Mouse (Mus musculus) liver, adult 2 months (tissue): ENCODE measurements around the gene Rtp1. TPM values are rescaled to one million over a fixed set of nuclear protein-coding genes. Genes with fewer than 3 reads are reported as not detected.

Experiments used
- DNase-seq: peaks from one replicate; pipeline ENCODE4 v3.0.0-alpha.2; 2011; ENCODE audit warnings: low read depth, low spot score; ENCODE audit errors: extremely low read depth
- H3K27ac ChIP-seq: fragments of 200-500 bp; replicated peaks from 2 replicates; pipeline ENCODE4 v1.5.1; 2012; ENCODE audit warnings: low read depth, mild to moderate bottlenecking, control low read depth, inconsistent platforms, low read length; ENCODE audit not compliant: insufficient read depth
- H3K27me3 ChIP-seq: fragments of 200-500 bp; 2 replicates; pipeline ENCODE4 v1.6.1; 2012; ENCODE audit warnings: mild to moderate bottlenecking, moderate library complexity, low read length, inconsistent platforms; ENCODE audit not compliant: control insufficient read depth, insufficient read depth
- H3K36me3 ChIP-seq: fragments of 200-500 bp; 2 replicates; pipeline ENCODE4 v1.6.1; 2012; ENCODE audit warnings: low read length, inconsistent platforms; ENCODE audit not compliant: control insufficient read depth, insufficient read depth
- H3K4me1 ChIP-seq: fragments of 200-500 bp; 2 replicates; pipeline ENCODE4 v1.6.1; 2011; ENCODE audit warnings: low read length; ENCODE audit not compliant: control insufficient read depth, insufficient read depth
- H3K4me3 ChIP-seq: fragments of 200-500 bp; 2 replicates; pipeline ENCODE4 v1.5.1; 2011; ENCODE audit warnings: low read depth, mild to moderate bottlenecking, control low read depth, low read length, moderate library complexity; ENCODE audit not compliant: insufficient read depth
- H3K79me2 ChIP-seq: fragments of 200-500 bp; 2 replicates; pipeline ENCODE4 v1.6.1; 2012; ENCODE audit warnings: inconsistent platforms, mild to moderate bottlenecking, low read length, moderate library complexity; ENCODE audit not compliant: control insufficient read depth, insufficient read depth
- H3K9ac ChIP-seq: fragments of 200-500 bp; 2 replicates; pipeline ENCODE4 v1.6.1; 2012; ENCODE audit warnings: low read depth, mild to moderate bottlenecking, control low read depth, inconsistent platforms, low read length
- CTCF ChIP-seq: fragments of 200-500 bp; IDR thresholded peaks from 2 replicates; pipeline ENCODE4 v1.5.1; 2011; ENCODE audit warnings: low read depth, low read length, control low read depth
- POLR2A ChIP-seq: fragments of 200-500 bp; IDR thresholded peaks from 2 replicates; pipeline ENCODE4 v1.6.1; 2011; ENCODE audit warnings: low read length, control low read depth; ENCODE audit not compliant: insufficient read depth; ENCODE audit errors: extremely low read depth
- WGBS: fragments of 180-500 bp; shearing (Covaris S2); methylation state at CpG from one replicate; pipeline ENCODE4 v1.1.7; 2018; 5-methylcytosine and 5-hydroxymethylcytosine counted together
- polyA plus RNA-seq: library from polyadenylated mRNA; depleted of rRNA; stranded (reverse); fragments of >200 nt; gene quantifications from 2 replicates; pipeline ENCODE4 v1.2.3, GENCODE M21; 2012
- total RNA-seq: library from RNA; depleted of rRNA; stranded (reverse); fragments of >200 nt; gene quantifications from 2 replicates; pipeline ENCODE4 v1.2.3, GENCODE M21; 2014

Rtp1 gene
- total and polyA plus RNA-seq, 2 experiments, result not detected

DNA sequence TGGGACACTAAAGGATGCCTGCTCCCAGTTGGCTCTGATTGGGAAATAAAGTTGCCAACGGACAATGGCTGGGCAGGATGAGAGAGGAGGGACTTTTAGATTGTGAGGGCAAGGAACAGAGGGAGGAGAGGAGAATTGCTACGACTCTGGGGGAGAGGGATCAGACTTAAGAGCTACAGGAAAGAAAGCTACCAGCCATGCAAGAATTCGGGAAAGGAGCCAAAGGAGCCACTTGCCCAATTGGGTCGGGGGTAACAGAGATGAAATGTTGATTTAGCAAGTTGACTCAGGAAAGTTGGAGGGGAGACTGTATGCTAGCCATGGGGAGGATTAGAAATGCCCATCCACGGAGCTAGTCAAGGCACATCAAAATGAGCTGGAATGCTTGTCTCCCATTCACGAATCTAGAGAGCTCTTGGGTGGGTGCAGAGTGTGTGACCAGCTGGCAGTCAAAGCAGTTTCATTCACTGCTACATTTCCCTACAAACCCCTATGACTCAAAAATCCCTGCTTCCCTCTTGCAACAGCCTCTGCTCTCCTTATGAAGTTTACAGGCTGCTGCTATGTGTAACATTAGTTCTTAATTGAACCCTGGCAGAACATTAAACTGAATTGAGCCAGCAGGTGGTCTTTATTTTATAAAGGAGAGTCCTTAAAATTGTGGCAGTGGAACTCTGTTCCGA, 30.1 kb downstream of the Rtp1 start:
- DNase-seq, result no peak
- Histone ChIP-seq H3K27me3 (no peaks in the 10 kb centered on the region), H3K79me2 (no peaks in the 10 kb centered on the region), H3K4me1 (peaks cover 11% of the 10 kb centered on the region), H3K36me3 (peaks cover 9% of the 10 kb centered on the region; the same call in 1 of the 2 replicates), H3K27ac (no peak overlapping the region), H3K9ac (no peak overlapping the region), H3K4me3 (no peak overlapping the region)
- no peak for TF ChIP-seq POLR2A
- no peak for TF ChIP-seq CTCF
- WGBS, result 60% methylated on average over 7 of the region's 7 CpGs

DNA sequence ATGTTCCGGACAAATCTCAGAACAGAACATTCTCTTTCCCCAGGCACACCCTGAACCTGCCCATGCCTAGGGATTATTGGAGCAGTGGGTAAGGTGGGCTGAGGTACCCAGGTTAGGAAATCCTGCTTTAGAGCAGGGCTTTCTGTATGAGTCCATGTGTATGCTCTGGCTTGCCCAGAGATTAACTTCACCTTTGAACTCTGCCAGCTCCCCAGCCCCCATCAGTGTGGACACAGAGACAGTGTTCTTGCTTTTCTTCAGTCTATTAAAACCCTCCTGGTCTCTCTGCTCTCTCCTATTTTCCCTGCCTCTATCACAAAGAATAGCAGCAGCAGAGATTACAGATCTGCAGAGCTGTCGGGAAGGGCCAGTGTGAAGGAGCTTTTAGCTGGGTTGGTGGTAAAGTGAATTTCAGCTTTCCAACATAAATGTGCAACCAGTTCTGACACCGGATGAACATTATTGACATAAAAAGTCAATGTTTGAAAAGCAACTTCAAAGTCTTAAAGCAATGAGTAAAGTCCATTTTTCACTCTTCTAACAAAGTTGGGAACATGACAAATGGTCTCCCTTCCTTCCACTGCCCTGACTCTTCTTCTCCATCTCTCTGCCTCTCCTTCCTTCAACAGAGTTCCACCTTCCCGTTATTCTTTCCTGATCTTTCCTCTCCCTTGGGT, 34.9 kb downstream of the Rtp1 start:
- Histone ChIP-seq H3K4me1 (peaks cover 19% of the 10 kb centered on the region), H3K4me3 (no peak overlapping the region), H3K27me3 (no peaks in the 10 kb centered on the region), H3K9ac (peak overlapping the region; percentile 58), H3K36me3 (peaks cover 7% of the 10 kb centered on the region; the same call in 1 of the 2 replicates), H3K79me2 (no peaks in the 10 kb centered on the region), H3K27ac (peak overlapping the region; percentile 93)
- DNase-seq, result peak; percentile 92
- WGBS, result 23% methylated on average over 4 of the region's 4 CpGs
- TF ChIP-seq POLR2A (no peak), CTCF (no peak)

DNA sequence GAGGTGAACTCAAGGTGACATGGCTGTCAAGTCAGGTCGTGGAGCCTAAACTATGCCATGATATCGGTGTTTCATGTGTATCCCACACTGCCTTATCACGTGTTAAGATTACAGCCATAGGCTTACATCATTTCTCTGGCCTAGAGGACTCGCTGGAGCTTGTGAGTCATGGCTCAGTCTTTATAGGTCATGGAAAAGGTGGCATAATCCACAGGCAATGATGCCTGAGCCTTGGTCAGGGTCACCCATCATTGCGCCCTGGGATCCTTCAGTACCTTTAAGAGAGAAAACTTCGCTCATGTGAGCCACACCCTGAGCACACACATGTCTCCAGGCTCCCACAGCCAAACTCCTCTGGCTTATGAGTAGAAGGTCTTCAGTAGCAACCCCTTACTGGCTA, 42.6 kb downstream of the Rtp1 start:
- Histone ChIP-seq H3K4me3 (no peak overlapping the region), H3K36me3 (peaks cover 57% of the 10 kb centered on the region), H3K27ac (no peak overlapping the region), H3K27me3 (no peaks in the 10 kb centered on the region), H3K9ac (no peak overlapping the region), H3K79me2 (no peaks in the 10 kb centered on the region), H3K4me1 (no peaks in the 10 kb centered on the region; the same call in 1 of the 2 replicates)
- TF ChIP-seq POLR2A (no peak), CTCF (no peak)
- DNase-seq, result no peak
- WGBS, result 92% methylated on average over 6 of the region's 6 CpGs

DNA sequence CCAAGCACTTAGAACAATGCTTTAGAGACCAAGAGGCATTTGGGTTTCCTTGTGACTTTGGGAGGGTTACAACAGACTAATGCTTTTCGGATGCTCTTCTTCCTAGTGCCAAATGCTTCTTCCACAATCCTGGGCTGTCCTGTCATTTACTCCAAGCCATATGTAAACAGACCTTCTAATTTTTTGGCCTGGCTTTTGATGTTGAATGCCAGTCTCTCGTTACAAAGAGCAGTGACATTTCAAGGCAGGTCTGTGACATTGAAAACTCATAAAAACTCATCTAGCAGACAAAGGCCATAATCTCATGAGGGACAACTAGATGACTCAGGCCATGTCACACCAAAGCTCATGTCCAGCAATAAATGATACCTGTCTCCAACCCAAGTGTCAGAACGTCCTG, 43.1 kb downstream of the Rtp1 start:
- peak; percentile 66 for DNase-seq
- Histone ChIP-seq H3K27ac (no peak overlapping the region), H3K36me3 (peaks cover 60% of the 10 kb centered on the region), H3K27me3 (no peaks in the 10 kb centered on the region), H3K4me1 (no peaks in the 10 kb centered on the region; the same call in 1 of the 2 replicates), H3K79me2 (no peaks in the 10 kb centered on the region), H3K4me3 (no peak overlapping the region), H3K9ac (no peak overlapping the region)
- 34% methylated on average over 3 of the region's 3 CpGs for WGBS
- no peak for TF ChIP-seq POLR2A

DNA sequence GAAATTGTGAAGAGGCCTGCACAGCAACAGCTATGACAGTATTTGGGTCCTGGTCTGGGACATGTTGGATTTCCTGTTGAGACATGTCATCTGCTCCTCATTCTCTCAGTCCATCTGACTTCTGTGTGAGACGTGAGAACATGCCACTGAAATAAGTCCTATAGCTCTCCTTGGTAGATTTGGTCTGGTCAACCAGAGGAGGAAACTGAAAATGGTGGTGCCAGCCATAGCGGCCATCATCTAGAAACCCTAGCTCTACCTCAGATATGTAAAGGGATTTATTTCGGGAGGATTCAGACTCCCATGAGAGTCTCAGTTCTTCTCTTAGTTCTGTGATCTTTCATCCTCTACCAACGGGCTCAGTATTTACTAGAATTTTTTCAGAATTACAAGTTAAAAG, 46.7 kb downstream of the Rtp1 start:
- Histone ChIP-seq H3K9ac (no peak overlapping the region), H3K27ac (no peak overlapping the region), H3K27me3 (no peaks in the 10 kb centered on the region), H3K4me3 (no peak overlapping the region), H3K4me1 (no peaks in the 10 kb centered on the region), H3K79me2 (no peaks in the 10 kb centered on the region), H3K36me3 (peaks cover 77% of the 10 kb centered on the region)
- DNase-seq, result no peak
- TF ChIP-seq POLR2A, result no peak
- no peak for TF ChIP-seq CTCF
- WGBS, result 98% methylated on average over 4 of the region's 4 CpGs

DNA sequence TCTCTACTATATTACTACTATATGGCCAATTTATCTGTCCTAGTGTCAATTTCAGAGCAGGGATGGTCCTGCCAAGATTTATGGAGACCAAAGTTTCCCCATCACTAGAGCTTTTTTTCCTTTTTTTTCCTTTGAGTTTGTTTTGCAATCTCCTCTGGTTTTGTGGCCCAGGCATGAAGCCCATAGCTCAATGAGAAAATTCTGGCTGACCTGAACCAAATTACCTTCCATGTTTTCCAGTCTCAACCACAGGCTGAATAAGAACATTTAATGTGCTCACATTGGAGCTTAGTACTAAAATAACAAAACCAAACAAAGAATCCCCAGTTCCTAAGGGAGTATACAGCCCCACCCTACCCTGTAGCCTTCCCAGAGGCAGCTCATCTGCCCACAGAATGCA, 47.7 kb downstream of the Rtp1 start:
- TF ChIP-seq POLR2A (no peak), CTCF (no peak)
- H3K4me3 ChIP-seq, result no peak overlapping the region
- no peaks in the 10 kb centered on the region for H3K79me2 ChIP-seq
- peaks cover 69% of the 10 kb centered on the region for H3K36me3 ChIP-seq
- no peak overlapping the region for H3K9ac ChIP-seq
- DNase-seq, result peak; percentile 32
- no peaks in the 10 kb centered on the region for H3K4me1 ChIP-seq
- no peak overlapping the region for H3K27ac ChIP-seq
- H3K27me3 ChIP-seq, result no peaks in the 10 kb centered on the region
